ENCODE assay signal across 17 mouse cellular contexts in genomic region chr8:60867468-60868115, GRCm38 (mm10). TPM values are rescaled to one million over a fixed set of nuclear protein-coding genes. Genes with fewer than 3 reads are reported as not detected.
A peak's percentile ranks its signal among the peaks of the same experiment; 100 is the strongest.
DNase-seq lines count a peak whose midpoint lies in the region; ATAC-seq and TF ChIP-seq lines count a peak whose summit lies in the region.
"Had no signal": no experiment of that assay in that cellular context is flagged by ENCODE, and none has a peak within 500 bp of the region (broad histone marks: within the 10 kb centered on the region; RNA-seq: fewer than 3 reads in every experiment).

No protein-coding gene starts in this region.

- H3K4me3 ChIP-seq in midbrain, embryonic 14.5 days (replicated peaks; ENCODE audit: low read depth, low read length) = no peak overlapping the region
- H3K4me3 ChIP-seq in midbrain, postnatal 0 days (ENCODE audit: low read depth, low read length) = no peak overlapping the region
- H3K4me3 ChIP-seq: heart, embryonic 15.5 days had no signal

- H3K9me3 ChIP-seq in midbrain, embryonic 14.5 days (ENCODE audit: control insufficient read depth, low read length) = no peaks in the 10 kb centered on the region
- H3K9me3 ChIP-seq in midbrain, postnatal 0 days (ENCODE audit: low read length) = no peaks in the 10 kb centered on the region
- H3K9me3 ChIP-seq: heart, embryonic 15.5 days had no signal

- H3K9ac ChIP-seq in midbrain, embryonic 14.5 days (replicated peaks; ENCODE audit: low read length) = no peak overlapping the region
- no peak overlapping the region for H3K9ac ChIP-seq in midbrain, postnatal 0 days (replicated peaks; ENCODE audit: low read length, poor library complexity, severe bottlenecking)
- H3K9ac ChIP-seq: heart, embryonic 15.5 days had no signal

- no peaks in the 10 kb centered on the region for H3K36me3 ChIP-seq in midbrain, embryonic 14.5 days (ENCODE audit: control insufficient read depth, insufficient read depth, low read length)
- no peaks in the 10 kb centered on the region for H3K36me3 ChIP-seq in midbrain, postnatal 0 days (ENCODE audit: insufficient read depth, low read length)
- H3K36me3 ChIP-seq: heart, embryonic 15.5 days had no signal

- no peaks in the 10 kb centered on the region for H3K4me1 ChIP-seq in midbrain, embryonic 14.5 days (ENCODE audit: control insufficient read depth, insufficient read depth, low read length)
- H3K4me1 ChIP-seq in midbrain, postnatal 0 days (ENCODE audit: insufficient read depth, low read length) = no peaks in the 10 kb centered on the region

- peak; percentile 44 for DNase-seq in cerebellum, adult 9-10 months
- DNase-seq in lung, postnatal 10 days = peak; percentile 21
- no peak for DNase-seq in lung, postnatal 14 days
- peak; percentile 39 to 56 for DNase-seq in left cerebral cortex, adult 18-20 months (ENCODE audit: low spot score in 2 of 2)
- DNase-seq in right cerebral cortex, postnatal 14 days = peak; percentile 33
- no peak for DNase-seq in midbrain, embryonic 14.5 days
- DNase-seq in midbrain, postnatal 0 days (ENCODE audit: low spot score) = no peak
- DNase-seq: adrenal gland, postnatal 36 days; cerebellum, adult 9-11 months; kidney, postnatal 36 days; lung, postnatal 4 days; retina, postnatal 1 day had no signal

- H3K27ac ChIP-seq in midbrain, embryonic 14.5 days (replicated peaks; ENCODE audit: low read depth, low read length) = no peak overlapping the region
- no peak overlapping the region for H3K27ac ChIP-seq in midbrain, postnatal 0 days (ENCODE audit: low read depth, low read length)
- H3K27ac ChIP-seq: heart, embryonic 15.5 days had no signal

- no peak for ATAC-seq in cerebellum, adult (ENCODE audit: insufficient number of reproducible peaks, low FRiP score, low TSS enrichment)
- no peak for ATAC-seq in midbrain, embryonic 14.5 days (ENCODE audit: low FRiP score, low TSS enrichment)
- no peak for ATAC-seq in midbrain, postnatal 0 days (ENCODE audit: low FRiP score)
- ATAC-seq: forebrain, embryonic 16.5 days; intestine, embryonic 16.5 days had no signal

- H3K27me3 ChIP-seq in midbrain, embryonic 14.5 days (ENCODE audit: control insufficient read depth, insufficient read depth, low read length) = no peaks in the 10 kb centered on the region
- no peaks in the 10 kb centered on the region for H3K27me3 ChIP-seq in midbrain, postnatal 0 days (ENCODE audit: insufficient read depth, low read length)
- H3K27me3 ChIP-seq: heart, embryonic 15.5 days had no signal

- WGBS in midbrain, embryonic 14.5 days = 67% methylated on average over 4 of the region's 4 CpGs
- 68% methylated on average over 4 of the region's 4 CpGs for WGBS in midbrain, postnatal 0 days

- TF ChIP-seq CTCF in midbrain, postnatal 0 days (IDR thresholded peaks at IDR 0.05) = no peak

- H3K4me2 ChIP-seq in midbrain, embryonic 14.5 days (ENCODE audit: low read length) = no peak overlapping the region
- H3K4me2 ChIP-seq in midbrain, postnatal 0 days (ENCODE audit: low read depth, low read length, poor library complexity, severe bottlenecking) = no peak overlapping the region
- H3K4me2 ChIP-seq: heart, embryonic 15.5 days; liver, embryonic 11.5 days had no signal

RNA-seq across cellular contexts. Expression of gene Hpf1, which starts 22.6 kb away (rescaled TPM):
- 10 to 100 TPM; 52.6 TPM for total RNA-seq in left cerebral cortex, adult 18-20 months (2021)
- polyA plus RNA-seq in midbrain, embryonic 14.5 days (2014; fragmentation: Nextera tagmentation; extraction: Ambion mirVana) = 95.8 and 104 TPM in 2 replicates
- total RNA-seq in midbrain, postnatal 0 days (2014; rRNA removed) = 28.6 and 43.0 TPM in 2 replicates
- polyA plus RNA-seq in midbrain, postnatal 0 days (2015; fragmentation: Nextera tagmentation; extraction: Ambion mirVana) = 99.1 and 99.5 TPM in 2 replicates

Comparison
In these comparisons a context has a peak if more than half of its experiments do, and no peak if none do; other contexts are left out.
1. DNase-seq: peak in cerebellum, adult 9-10 months (single experiment), lung, postnatal 10 days (single experiment), left cerebral cortex, adult 18-20 months (2 of 2) and right cerebral cortex, postnatal 14 days (single experiment); none in lung, postnatal 14 days (single experiment), midbrain, embryonic 14.5 days (single experiment) and midbrain, postnatal 0 days (single experiment).